Mouse (Mus musculus): ENCODE data around the gene Galnt3. TPM values are rescaled to one million over a fixed set of nuclear protein-coding genes. Genes with fewer than 3 reads are reported as not detected.

The Galnt3 gene
- polyA plus RNA-seq, 1 experiment from 2014 or later: 9.9 TPM

GRCm38 (mm10) chr2:66148654-66149230 lies 23.9 kb upstream of the Galnt3 start:
- no peak overlapping the region for H3K4me2 ChIP-seq (replicated peaks; ENCODE audit: low read depth, low read length)
- H3K36me3 ChIP-seq (ENCODE audit: control insufficient read depth, insufficient read depth, low read length): no peaks in the 10 kb centered on the region
- WGBS: 83% methylated on average over 10 of the region's 10 CpGs
- no peak overlapping the region for H3K9ac ChIP-seq (replicated peaks; ENCODE audit: low read depth, low read length)
- no peak overlapping the region for H3K4me3 ChIP-seq (ENCODE audit: low read depth, low read length)
- H3K27me3 ChIP-seq (ENCODE audit: control insufficient read depth, insufficient read depth, low read length): no peaks in the 10 kb centered on the region
- H3K4me1 ChIP-seq (ENCODE audit: control insufficient read depth, insufficient read depth, low read length): peaks cover 8% of the 10 kb centered on the region; the same call in 1 of the 2 replicates
- no peaks in the 10 kb centered on the region for H3K9me3 ChIP-seq (ENCODE audit: control insufficient read depth, low read depth, low read length)
- no peak overlapping the region for H3K27ac ChIP-seq (ENCODE audit: low read length)
- ATAC-seq (ENCODE audit: insufficient number of reproducible peaks, insufficient read depth, low FRiP score, low read depth): no peak

GRCm38 (mm10) chr2:66146473-66146872 lies 21.7 kb upstream of the Galnt3 start:
- no peaks in the 10 kb centered on the region for H3K27me3 ChIP-seq (ENCODE audit: control insufficient read depth, insufficient read depth, low read length)
- H3K36me3 ChIP-seq (ENCODE audit: control insufficient read depth, insufficient read depth, low read length): no peaks in the 10 kb centered on the region
- H3K9ac ChIP-seq (replicated peaks; ENCODE audit: low read depth, low read length): no peak overlapping the region
- peaks cover 8% of the 10 kb centered on the region; the same call in 1 of the 2 replicates for H3K4me1 ChIP-seq (ENCODE audit: control insufficient read depth, insufficient read depth, low read length)
- no peak for ATAC-seq (ENCODE audit: insufficient number of reproducible peaks, insufficient read depth, low FRiP score, low read depth)
- no peaks in the 10 kb centered on the region for H3K9me3 ChIP-seq (ENCODE audit: control insufficient read depth, low read depth, low read length)
- WGBS: 59% methylated on average over 4 of the region's 4 CpGs
- no peak overlapping the region for H3K4me2 ChIP-seq (replicated peaks; ENCODE audit: low read depth, low read length)
- no peak overlapping the region for H3K4me3 ChIP-seq (ENCODE audit: low read depth, low read length)
- no peak overlapping the region for H3K27ac ChIP-seq (ENCODE audit: low read length)

DNA sequence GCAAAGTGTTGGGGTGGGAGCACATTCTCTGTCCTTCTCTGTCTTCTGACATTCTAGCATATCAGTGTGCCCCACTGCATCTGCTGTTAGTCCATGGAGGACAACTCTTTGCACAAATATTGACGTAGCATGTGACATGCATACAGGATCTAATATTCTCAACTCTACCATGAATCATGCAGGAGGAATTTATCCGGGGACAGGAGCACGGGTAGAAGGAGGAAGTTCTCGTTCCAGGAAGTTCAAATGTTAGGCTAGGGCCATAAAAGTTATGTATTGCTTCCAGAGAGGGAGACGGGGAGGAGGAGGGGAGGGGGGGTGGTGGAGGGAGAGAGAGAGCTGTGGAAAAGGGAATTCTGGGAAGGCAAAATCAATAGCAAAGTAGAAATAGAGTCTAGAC lies 20.0 kb upstream of the Galnt3 start:
- WGBS: 9% methylated on average over 5 of the region's 5 CpGs
- H3K4me2 ChIP-seq (replicated peaks; ENCODE audit: low read depth, low read length): no peak overlapping the region
- peaks cover 8% of the 10 kb centered on the region; the same call in 1 of the 2 replicates for H3K4me1 ChIP-seq (ENCODE audit: control insufficient read depth, insufficient read depth, low read length)
- no peaks in the 10 kb centered on the region for H3K27me3 ChIP-seq (ENCODE audit: control insufficient read depth, insufficient read depth, low read length)
- H3K4me3 ChIP-seq (ENCODE audit: low read depth, low read length): no peak overlapping the region
- H3K27ac ChIP-seq (ENCODE audit: low read length): no peak overlapping the region
- ATAC-seq (ENCODE audit: insufficient number of reproducible peaks, insufficient read depth, low FRiP score, low read depth): 0 out of 2 replicates have a peak, but pooled peaks have one; percentile 10
- no peak overlapping the region for H3K9ac ChIP-seq (replicated peaks; ENCODE audit: low read depth, low read length)
- H3K36me3 ChIP-seq (ENCODE audit: control insufficient read depth, insufficient read depth, low read length): no peaks in the 10 kb centered on the region
- H3K9me3 ChIP-seq (ENCODE audit: control insufficient read depth, low read depth, low read length): no peaks in the 10 kb centered on the region

DNA sequence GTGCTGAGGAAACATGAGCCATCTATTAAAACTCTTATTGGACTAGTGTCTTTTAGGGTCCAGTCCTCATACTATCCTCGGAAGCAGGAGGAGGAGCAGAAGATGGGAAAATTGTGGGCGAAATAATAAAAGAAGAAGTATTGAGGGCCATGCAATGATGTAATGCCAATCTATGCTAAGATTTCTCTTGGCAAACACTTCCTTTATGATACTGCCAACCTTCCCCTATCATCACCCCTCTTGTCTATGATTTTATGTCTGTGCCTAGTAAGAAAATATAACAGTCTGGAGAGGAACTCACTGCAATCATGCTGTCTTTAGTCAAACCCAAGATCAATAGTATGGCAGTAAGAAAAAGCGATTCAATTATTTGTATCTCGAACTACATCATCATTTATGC lies 18.5 kb upstream of the Galnt3 start:
- Histone ChIP-seq H3K36me3 (ENCODE audit: control insufficient read depth, insufficient read depth, low read length) (no peaks in the 10 kb centered on the region), H3K27ac (ENCODE audit: low read length) (no peak overlapping the region), H3K9ac (replicated peaks; ENCODE audit: low read depth, low read length) (no peak overlapping the region), H3K4me1 (ENCODE audit: control insufficient read depth, insufficient read depth, low read length) (peaks cover 8% of the 10 kb centered on the region; the same call in 1 of the 2 replicates), H3K27me3 (ENCODE audit: control insufficient read depth, insufficient read depth, low read length) (no peaks in the 10 kb centered on the region), H3K9me3 (ENCODE audit: control insufficient read depth, low read depth, low read length) (no peaks in the 10 kb centered on the region), H3K4me2 (replicated peaks; ENCODE audit: low read depth, low read length) (no peak overlapping the region), H3K4me3 (ENCODE audit: low read depth, low read length) (no peak overlapping the region)
- ATAC-seq (ENCODE audit: insufficient number of reproducible peaks, insufficient read depth, low FRiP score, low read depth): no peak
- WGBS: 94% methylated on average over 4 of the region's 4 CpGs

DNA sequence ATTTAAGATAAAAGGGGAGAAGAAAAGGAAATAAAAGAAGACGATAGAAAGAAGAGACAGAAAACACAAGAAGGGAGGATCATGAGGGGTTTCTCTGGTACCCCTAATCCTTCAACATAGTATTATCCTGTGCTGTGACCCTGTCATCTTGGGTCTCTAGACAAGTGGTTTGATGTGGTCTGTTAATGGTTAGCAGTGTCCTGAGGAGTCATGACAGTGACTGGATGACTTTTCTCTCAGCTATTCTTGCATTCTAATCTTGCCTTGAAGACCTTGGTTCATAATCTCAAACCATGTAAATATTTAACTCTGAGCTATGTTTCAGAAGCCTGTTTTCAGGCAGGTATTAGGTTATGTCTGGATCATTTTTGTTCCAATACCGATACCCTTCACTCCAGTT lies 17.9 kb upstream of the Galnt3 start:
- no peaks in the 10 kb centered on the region for H3K27me3 ChIP-seq (ENCODE audit: control insufficient read depth, insufficient read depth, low read length)
- WGBS: 68% methylated on average over 2 of the region's 2 CpGs
- no peaks in the 10 kb centered on the region for H3K36me3 ChIP-seq (ENCODE audit: control insufficient read depth, insufficient read depth, low read length)
- no peak for ATAC-seq (ENCODE audit: insufficient number of reproducible peaks, insufficient read depth, low FRiP score, low read depth)
- no peak overlapping the region for H3K27ac ChIP-seq (ENCODE audit: low read length)
- no peak overlapping the region for H3K9ac ChIP-seq (replicated peaks; ENCODE audit: low read depth, low read length)
- H3K9me3 ChIP-seq (ENCODE audit: control insufficient read depth, low read depth, low read length): no peaks in the 10 kb centered on the region
- H3K4me3 ChIP-seq (ENCODE audit: low read depth, low read length): no peak overlapping the region
- no peak overlapping the region for H3K4me2 ChIP-seq (replicated peaks; ENCODE audit: low read depth, low read length)
- H3K4me1 ChIP-seq (ENCODE audit: control insufficient read depth, insufficient read depth, low read length): peaks cover 8% of the 10 kb centered on the region; the same call in 1 of the 2 replicates

DNA sequence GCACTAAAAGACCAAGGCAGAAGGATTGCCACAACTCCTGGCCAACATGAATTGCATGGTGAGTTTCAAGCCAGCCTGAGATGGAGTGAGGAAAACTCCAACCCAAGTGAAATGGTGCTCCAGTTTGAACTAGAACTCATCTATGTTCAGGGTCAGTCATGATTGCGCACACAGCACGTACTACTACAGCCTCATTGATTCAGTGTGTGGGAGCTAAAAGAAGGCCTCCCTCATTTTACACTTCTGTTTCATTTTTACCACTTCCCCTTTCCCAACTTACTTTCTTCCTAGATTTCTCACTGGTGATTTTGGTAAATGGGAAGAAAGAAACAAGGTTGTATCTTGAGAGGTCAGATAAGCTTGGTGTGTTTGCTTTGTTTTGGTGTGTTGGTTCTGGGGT lies 17.5 kb upstream of the Galnt3 start:
- Histone ChIP-seq H3K27me3 (ENCODE audit: control insufficient read depth, insufficient read depth, low read length) (no peaks in the 10 kb centered on the region), H3K4me1 (ENCODE audit: control insufficient read depth, insufficient read depth, low read length) (peaks cover 8% of the 10 kb centered on the region; the same call in 1 of the 2 replicates), H3K36me3 (ENCODE audit: control insufficient read depth, insufficient read depth, low read length) (no peaks in the 10 kb centered on the region), H3K9me3 (ENCODE audit: control insufficient read depth, low read depth, low read length) (no peaks in the 10 kb centered on the region), H3K9ac (replicated peaks; ENCODE audit: low read depth, low read length) (no peak overlapping the region), H3K27ac (ENCODE audit: low read length) (no peak overlapping the region), H3K4me2 (replicated peaks; ENCODE audit: low read depth, low read length) (no peak overlapping the region), H3K4me3 (ENCODE audit: low read depth, low read length) (no peak overlapping the region)
- no peak for ATAC-seq (ENCODE audit: insufficient number of reproducible peaks, insufficient read depth, low FRiP score, low read depth)
- WGBS: 92% methylated on average over 2 of the region's 2 CpGs

DNA sequence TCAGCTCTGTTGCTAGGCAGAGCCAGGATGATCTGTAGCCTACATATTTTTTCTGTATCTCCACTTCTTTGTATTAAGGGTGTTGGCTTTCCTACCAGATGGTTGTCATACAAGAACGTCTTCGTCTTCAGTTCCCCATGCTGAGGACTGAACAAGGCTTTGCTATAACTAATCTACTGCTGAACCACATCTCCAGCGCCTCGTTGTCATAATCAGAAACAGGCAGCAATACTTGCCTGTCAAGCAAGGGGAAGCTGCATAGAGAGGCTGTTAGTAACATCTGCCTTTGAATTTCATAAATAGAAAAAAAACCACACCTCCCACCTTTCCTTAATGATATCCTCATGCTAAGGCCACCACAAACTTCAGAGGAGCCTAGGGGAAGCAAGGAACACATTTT lies 15.5 kb upstream of the Galnt3 start:
- Histone ChIP-seq H3K4me3 (ENCODE audit: low read depth, low read length) (no peak overlapping the region), H3K4me1 (ENCODE audit: control insufficient read depth, insufficient read depth, low read length) (peaks cover 7% of the 10 kb centered on the region; the same call in 1 of the 2 replicates), H3K27me3 (ENCODE audit: control insufficient read depth, insufficient read depth, low read length) (no peaks in the 10 kb centered on the region), H3K9ac (replicated peaks; ENCODE audit: low read depth, low read length) (no peak overlapping the region), H3K4me2 (replicated peaks; ENCODE audit: low read depth, low read length) (no peak overlapping the region), H3K9me3 (ENCODE audit: control insufficient read depth, low read depth, low read length) (no peaks in the 10 kb centered on the region), H3K27ac (ENCODE audit: low read length) (no peak overlapping the region), H3K36me3 (ENCODE audit: control insufficient read depth, insufficient read depth, low read length) (no peaks in the 10 kb centered on the region)
- 77% methylated on average over 4 of the region's 4 CpGs for WGBS
- no peak for ATAC-seq (ENCODE audit: insufficient number of reproducible peaks, insufficient read depth, low FRiP score, low read depth)

DNA sequence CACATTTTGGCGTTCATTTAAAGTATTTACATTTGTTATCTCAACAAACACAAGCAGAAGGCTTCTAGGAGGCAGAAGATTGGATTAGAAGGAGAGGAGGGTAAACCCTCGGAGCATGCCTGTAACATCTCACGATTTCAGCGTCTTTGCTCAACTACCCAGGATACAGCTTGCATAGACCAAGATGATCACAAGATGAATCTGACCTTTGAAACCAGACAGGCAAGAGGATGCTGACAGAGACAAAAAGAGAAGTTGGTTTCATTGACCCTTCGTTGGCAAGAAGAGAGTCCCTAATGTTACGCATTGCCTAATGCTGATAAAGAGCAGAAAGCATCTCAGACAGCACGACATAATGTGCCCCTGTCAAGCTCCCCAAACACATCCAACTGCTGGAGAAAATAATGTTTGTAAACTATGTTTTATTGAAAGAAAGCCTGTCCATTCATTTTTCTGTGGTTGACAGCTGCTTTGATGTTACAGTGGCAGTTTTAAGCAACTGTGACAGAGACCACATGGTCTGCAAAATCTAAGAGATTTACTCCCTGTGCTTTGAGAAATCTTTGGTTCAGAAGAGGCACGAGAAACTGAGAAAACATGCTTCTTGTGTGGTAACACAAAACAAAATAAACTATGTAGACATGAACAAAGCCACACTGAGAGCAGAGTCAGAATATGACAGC lies 7.2 kb upstream of the Galnt3 start:
- Histone ChIP-seq H3K4me2 (replicated peaks; ENCODE audit: low read depth, low read length) (no peak overlapping the region), H3K27ac (ENCODE audit: low read length) (no peak overlapping the region), H3K27me3 (ENCODE audit: control insufficient read depth, insufficient read depth, low read length) (no peaks in the 10 kb centered on the region), H3K4me1 (ENCODE audit: control insufficient read depth, insufficient read depth, low read length) (no peaks in the 10 kb centered on the region), H3K4me3 (ENCODE audit: low read depth, low read length) (no peak overlapping the region), H3K9ac (replicated peaks; ENCODE audit: low read depth, low read length) (no peak overlapping the region), H3K9me3 (ENCODE audit: control insufficient read depth, low read depth, low read length) (no peaks in the 10 kb centered on the region), H3K36me3 (ENCODE audit: control insufficient read depth, insufficient read depth, low read length) (no peaks in the 10 kb centered on the region)
- 27% methylated on average over 8 of the region's 8 CpGs for WGBS
- no peak for ATAC-seq (ENCODE audit: insufficient number of reproducible peaks, insufficient read depth, low FRiP score, low read depth)

Measured in stomach, embryonic 14.5 days (tissue).